ENCODE assay signal across 16 mouse cellular contexts in the genomic region with DNA sequence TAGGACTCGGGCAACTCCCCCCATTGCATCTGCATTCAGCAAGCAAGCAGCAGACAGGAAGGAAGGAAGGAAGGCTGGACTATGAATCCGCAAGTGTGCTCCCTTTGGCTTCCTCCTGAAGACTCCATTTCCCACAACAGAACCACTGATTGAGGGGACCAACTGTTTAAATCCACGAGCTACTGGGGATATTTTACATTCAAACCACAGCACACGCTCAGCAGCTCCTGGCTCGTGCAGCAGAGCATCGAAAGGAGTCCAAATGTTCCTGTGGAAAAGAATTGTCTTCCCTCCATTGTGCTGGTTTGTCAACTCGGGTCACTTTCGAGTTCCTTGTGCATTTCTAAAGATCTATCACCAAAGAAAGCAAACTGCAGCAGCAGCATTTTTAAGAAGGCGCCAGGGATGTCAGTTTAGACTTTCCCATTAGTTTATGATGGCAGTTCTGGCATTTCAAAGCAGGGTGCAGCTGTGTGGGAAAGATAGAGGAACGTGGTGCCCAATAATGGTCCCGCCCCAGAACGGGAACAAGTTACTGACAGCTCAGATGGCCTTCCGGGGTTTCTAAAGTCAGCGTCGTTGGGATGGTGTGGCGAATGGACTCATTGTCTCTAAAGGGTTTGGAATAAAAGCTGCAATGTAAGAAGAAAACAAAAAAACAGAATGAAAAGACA. TPM values are rescaled to one million over a fixed set of nuclear protein-coding genes. Genes with fewer than 3 reads are reported as not detected.
DNase-seq lines count a peak whose midpoint lies in the region; ATAC-seq and TF ChIP-seq lines count a peak whose summit lies in the region.
"Had no signal": no experiment of that assay in that cellular context is flagged by ENCODE, and none has a peak within 500 bp of the region (broad histone marks: within the 10 kb centered on the region; RNA-seq: fewer than 3 reads in every experiment).

No protein-coding gene starts in this region.

- WGBS in cerebellum, adult 2 months, result 28% methylated on average over 16 of the region's 16 CpGs
- WGBS in hindbrain, embryonic 11.5 days, result 57% methylated on average over 16 of the region's 16 CpGs

- H3K36me3 ChIP-seq in hindbrain, embryonic 11.5 days (ENCODE audit: control insufficient read depth, insufficient read depth, low read length), result no peaks in the 10 kb centered on the region
- H3K36me3 ChIP-seq in myocyte (ENCODE audit: control insufficient read depth, insufficient read depth), result no peaks in the 10 kb centered on the region

- no peak for ATAC-seq in hindbrain, embryonic 11.5 days (ENCODE audit: low FRiP score)
- ATAC-seq: intestine, postnatal 0 days had no signal

- no peaks in the 10 kb centered on the region for H3K9me3 ChIP-seq in hindbrain, embryonic 11.5 days (ENCODE audit: control insufficient read depth, low read length)

- no peaks in the 10 kb centered on the region for H3K27me3 ChIP-seq in cerebellum, adult 2 months (ENCODE audit: control insufficient read depth, insufficient read depth, low read length)
- no peaks in the 10 kb centered on the region for H3K27me3 ChIP-seq in hindbrain, embryonic 11.5 days (ENCODE audit: control insufficient read depth, insufficient read depth, low read length)
- no peaks in the 10 kb centered on the region for H3K27me3 ChIP-seq in myocyte (ENCODE audit: control insufficient read depth, insufficient read depth, insufficient read length)
- H3K27me3 ChIP-seq: CH12.LX had no signal

- intact Hi-C loops in left cerebral cortex, postnatal 25 days (cut with DNase I), result no loop called here

- H3K9ac ChIP-seq in hindbrain, embryonic 11.5 days (ENCODE audit: low read depth, low read length), result no peak overlapping the region
- H3K9ac ChIP-seq: liver, embryonic 14.5 days had no signal

- H3K4me3 ChIP-seq in cerebellum, adult 2 months (replicated peaks; ENCODE audit: insufficient read depth, low read depth, low read length), result no peak overlapping the region
- no peak overlapping the region for H3K4me3 ChIP-seq in hindbrain, embryonic 11.5 days (ENCODE audit: low read depth, low read length)
- no peak overlapping the region for H3K4me3 ChIP-seq in myocyte

- DNase-seq in left cerebral cortex, postnatal 25 days (ENCODE audit: low spot score in 2 of 2), result peak; percentile 12 to 29
- DNase-seq in left cerebral cortex, adult 9 months (ENCODE audit: low spot score in 2 of 2), result no peak
- peak; percentile 11 to 29 for DNase-seq in cerebellum, adult 2 months
- DNase-seq in hindbrain, embryonic 11.5 days (ENCODE audit: low spot score), result peak; percentile 12
- DNase-seq in ovary, adult 18-20 months (ENCODE audit: low spot score), result no peak
- DNase-seq in urinary bladder, adult 18-20 months (ENCODE audit: low spot score in 2 of 2), result no peak
- DNase-seq: adrenal gland, postnatal 25 days; gastrocnemius, postnatal 10 days had no signal

- no peaks in the 10 kb centered on the region for H3K79me2 ChIP-seq in myocyte (ENCODE audit: control insufficient read depth, insufficient read depth)

- TF ChIP-seq CTCF in cerebellum, adult 2 months (IDR thresholded peaks at IDR 0.05; ENCODE audit: borderline replicate concordance, insufficient read depth, low read depth, low read length), result no peak

- H3K4me1 ChIP-seq in cerebellum, adult 2 months (ENCODE audit: control insufficient read depth, insufficient read depth, low read length), result no peaks in the 10 kb centered on the region
- no peaks in the 10 kb centered on the region for H3K4me1 ChIP-seq in hindbrain, embryonic 11.5 days (replicated peaks; ENCODE audit: control insufficient read depth, insufficient read depth, low read length)

- no peak overlapping the region for H3ac ChIP-seq in myocyte (ENCODE audit: control insufficient read depth, insufficient read length)

- H3K4me2 ChIP-seq in hindbrain, embryonic 11.5 days (replicated peaks; ENCODE audit: low read depth, low read length), result no peak overlapping the region
- H3K4me2 ChIP-seq in myocyte (ENCODE audit: low read depth), result peak overlapping the region; percentile 26

- TF ChIP-seq POLR2A in cerebellum, adult 2 months (IDR thresholded peaks at IDR 0.05; ENCODE audit: borderline replicate concordance, insufficient read depth, low read length), result no peak
- no peak for TF ChIP-seq POLR2A in myocyte (IDR thresholded peaks at IDR 0.05; ENCODE audit: insufficient read length, low read depth)

- no peak overlapping the region; the same call in 1 of the 2 replicates for H3K27ac ChIP-seq in cerebellum, adult 2 months (ENCODE audit: insufficient read depth, low read length)
- peak overlapping the region; percentile 12; the same call in 1 of the 2 replicates for H3K27ac ChIP-seq in hindbrain, embryonic 11.5 days (ENCODE audit: low read depth, low read length)
- H3K27ac ChIP-seq: liver, embryonic 14.5 days had no signal

TF ChIP-seq in myocyte, 11 proteins besides CTCF, POLR2A, EP300 and RAD21:
- peak in 2 of 3 experiments; percentile 11 to 74 for TF ChIP-seq MYOD1 (IDR thresholded peaks at IDR 0.05; ENCODE audit: control insufficient read depth in 1 of 3, insufficient read length in 2 of 3, low read depth in 2 of 3)
- TF ChIP-seq MYOG (IDR thresholded peaks at IDR 0.05; ENCODE audit: control insufficient read depth in 1 of 3, insufficient read depth in 1 of 3, insufficient read length in 2 of 3, low read depth in 2 of 3), result peak in 1 of 3 experiments; percentile 3
- TF ChIP-seq USF1 (IDR thresholded peaks at IDR 0.05; ENCODE audit: low read depth), result no peak

RNA-seq across cellular contexts. Expression of a gene that starts 36.8 kb away (rescaled TPM):
- total RNA-seq in left cerebral cortex, postnatal 25 days (2021), result not detected
- polyA plus RNA-seq in cerebellum, adult 2 months (2012; rRNA removed), result not detected in 2 replicates
- not detected in 2 replicates for polyA plus RNA-seq in hindbrain, embryonic 11.5 days (2014; fragmentation: Nextera tagmentation; extraction: Ambion mirVana)
- not detected for polyA plus RNA-seq in myocyte (2012; fragmentation: generic; extraction: Trizol)
- total RNA-seq: adrenal gland, postnatal 25 days; CH12.LX; common myeloid progenitor, adult 5-6 weeks; gastrocnemius, postnatal 10 days; layer of hippocampus, adult 8-10 months had no signal
- polyA plus RNA-seq: heart, embryonic 14.5 days; intestine, postnatal 0 days; liver, embryonic 14.5 days; small intestine, adult 2 months had no signal

Comparison
In these comparisons a context has a peak if more than half of its experiments do, and no peak if none do; other contexts are left out.
1. DNase-seq: peak in left cerebral cortex, postnatal 25 days (2 of 2), cerebellum, adult 2 months (2 of 2) and hindbrain, embryonic 11.5 days (single experiment); none in left cerebral cortex, adult 9 months (0 of 2), ovary, adult 18-20 months (single experiment) and urinary bladder, adult 18-20 months (0 of 2).